Mouse (Mus musculus): ENCODE measurements around the gene Wipf1. TPM values are rescaled to one million over a fixed set of nuclear protein-coding genes. Genes with fewer than 3 reads are reported as not detected.

Wipf1 gene
- polyA plus RNA-seq, 1 experiment: 8.0 TPM

DNA sequence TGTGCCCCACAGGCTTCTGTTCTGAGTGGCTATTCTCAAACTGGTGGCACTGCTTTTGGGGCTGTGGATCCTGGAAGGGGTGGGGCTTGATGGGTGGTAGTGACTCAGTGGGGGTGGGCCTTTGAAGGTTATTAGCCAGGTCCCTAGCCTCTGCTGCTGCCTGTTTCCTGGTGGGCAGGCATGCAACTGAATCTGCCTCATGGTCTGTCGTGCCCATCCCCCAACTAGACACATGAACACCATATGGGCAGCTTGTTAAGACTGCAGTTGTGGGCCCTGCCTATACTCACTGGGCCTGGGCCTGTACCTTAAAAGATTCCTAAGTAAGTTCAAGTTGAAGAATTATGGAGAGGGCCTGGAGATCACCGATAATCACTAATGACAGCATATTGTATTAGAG, 16.0 kb upstream of the Wipf1 start:
- no peak for DNase-seq
- Histone ChIP-seq H3K27me3 (replicated peaks; ENCODE audit: control insufficient read depth, insufficient read depth, low read length) (no peaks in the 10 kb centered on the region), H3K27ac (ENCODE audit: insufficient read depth, low read depth, low read length) (no peak overlapping the region), H3K4me3 (ENCODE audit: insufficient read depth, low read depth, low read length) (no peak overlapping the region), H3K36me3 (ENCODE audit: control insufficient read depth, insufficient read depth, low read length) (no peaks in the 10 kb centered on the region), H3K4me1 (ENCODE audit: control insufficient read depth, insufficient read depth, low read length) (peaks cover under 1% of the 10 kb centered on the region; the same call in 1 of the 2 replicates)
- WGBS: 96% methylated on average over 2 of the region's 2 CpGs
- TF ChIP-seq CTCF (conservative IDR thresholded peaks at IDR 0.05; ENCODE audit: insufficient read depth, insufficient read length, low read depth, low read length) (no peak), POLR2A (IDR thresholded peaks at IDR 0.05; ENCODE audit: low read depth, low read length) (no peak)

DNA sequence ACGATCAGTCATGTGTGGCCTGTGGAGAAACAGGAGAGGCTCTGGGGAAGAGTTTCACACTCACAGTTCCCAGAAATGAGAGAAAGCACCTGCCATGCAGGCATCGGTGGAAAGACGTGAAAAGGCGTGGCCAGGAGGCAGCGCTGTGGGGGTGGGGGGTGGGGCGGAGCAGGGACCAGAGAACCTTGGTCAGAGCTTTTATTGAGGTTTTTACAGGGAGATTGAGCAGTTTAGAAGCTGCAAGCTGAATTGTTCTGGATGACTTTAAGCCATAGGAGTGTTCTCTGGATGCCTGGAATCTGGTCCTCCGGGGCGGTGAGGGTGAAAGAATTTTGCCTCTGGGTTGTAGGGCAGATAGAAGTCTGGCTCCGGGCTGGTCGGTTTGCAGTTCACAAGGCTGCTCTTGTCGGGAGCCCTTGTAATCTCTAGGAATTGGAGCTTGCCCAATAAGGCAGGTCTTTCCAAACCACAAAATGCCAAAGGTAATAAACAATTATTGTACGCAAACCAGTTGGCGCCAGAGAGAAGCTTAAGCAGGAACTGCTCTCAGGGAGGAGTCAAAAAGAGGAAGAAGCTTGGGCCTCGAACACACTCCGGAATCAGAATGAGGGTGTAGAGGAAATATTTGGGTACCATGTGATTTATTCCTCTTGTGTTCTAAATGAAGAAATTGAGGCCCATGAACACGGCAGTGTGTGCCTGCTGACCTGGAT, 11.1 kb upstream of the Wipf1 start:
- Histone ChIP-seq H3K4me1 (ENCODE audit: control insufficient read depth, insufficient read depth, low read length) (no peaks in the 10 kb centered on the region), H3K36me3 (ENCODE audit: control insufficient read depth, insufficient read depth, low read length) (no peaks in the 10 kb centered on the region), H3K27me3 (replicated peaks; ENCODE audit: control insufficient read depth, insufficient read depth, low read length) (no peaks in the 10 kb centered on the region), H3K27ac (ENCODE audit: insufficient read depth, low read depth, low read length) (no peak overlapping the region), H3K4me3 (ENCODE audit: insufficient read depth, low read depth, low read length) (no peak overlapping the region)
- TF ChIP-seq POLR2A (IDR thresholded peaks at IDR 0.05; ENCODE audit: low read depth, low read length) (no peak), CTCF (conservative IDR thresholded peaks at IDR 0.05; ENCODE audit: insufficient read depth, insufficient read length, low read depth, low read length) (no peak)
- 11% methylated on average over 16 of the region's 16 CpGs for WGBS
- no peak for DNase-seq

DNA sequence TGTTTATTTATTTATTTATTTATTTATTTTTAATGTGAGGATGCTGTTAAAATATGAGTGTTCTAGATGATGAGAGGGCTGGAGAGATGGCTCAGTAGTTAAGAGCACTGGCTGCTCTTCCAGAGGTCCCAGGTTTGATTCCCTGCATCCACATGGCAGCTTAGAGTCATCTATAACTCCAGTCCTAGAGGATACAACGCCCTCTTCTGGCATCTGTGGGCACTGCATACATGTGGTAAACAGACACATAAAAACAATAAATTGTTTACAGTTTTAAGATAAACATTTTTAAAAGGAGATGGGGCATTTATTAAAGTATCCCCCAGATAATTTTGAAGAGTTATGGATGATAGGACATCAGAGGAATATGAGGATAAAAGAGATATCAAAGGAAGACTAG, 10.2 kb upstream of the Wipf1 start:
- no peaks in the 10 kb centered on the region for H3K36me3 ChIP-seq (ENCODE audit: control insufficient read depth, insufficient read depth, low read length)
- 35% methylated on average over 1 of the region's 1 CpGs for whole genome bisulfite sequencing
- no peak overlapping the region for H3K4me3 ChIP-seq (ENCODE audit: insufficient read depth, low read depth, low read length)
- TF ChIP-seq CTCF (conservative IDR thresholded peaks at IDR 0.05; ENCODE audit: insufficient read depth, insufficient read length, low read depth, low read length) (no peak), POLR2A (IDR thresholded peaks at IDR 0.05; ENCODE audit: low read depth, low read length) (no peak)
- no peaks in the 10 kb centered on the region for H3K4me1 ChIP-seq (ENCODE audit: control insufficient read depth, insufficient read depth, low read length)
- no peak for DNase-seq
- H3K27ac ChIP-seq (ENCODE audit: insufficient read depth, low read depth, low read length): no peak overlapping the region
- H3K27me3 ChIP-seq (replicated peaks; ENCODE audit: control insufficient read depth, insufficient read depth, low read length): no peaks in the 10 kb centered on the region

GRCm38 (mm10) chr2:73539141-73539540, 9.6 kb upstream of the Wipf1 start:
- 87% methylated on average over 3 of the region's 3 CpGs for WGBS
- DNase-seq: no peak

DNA sequence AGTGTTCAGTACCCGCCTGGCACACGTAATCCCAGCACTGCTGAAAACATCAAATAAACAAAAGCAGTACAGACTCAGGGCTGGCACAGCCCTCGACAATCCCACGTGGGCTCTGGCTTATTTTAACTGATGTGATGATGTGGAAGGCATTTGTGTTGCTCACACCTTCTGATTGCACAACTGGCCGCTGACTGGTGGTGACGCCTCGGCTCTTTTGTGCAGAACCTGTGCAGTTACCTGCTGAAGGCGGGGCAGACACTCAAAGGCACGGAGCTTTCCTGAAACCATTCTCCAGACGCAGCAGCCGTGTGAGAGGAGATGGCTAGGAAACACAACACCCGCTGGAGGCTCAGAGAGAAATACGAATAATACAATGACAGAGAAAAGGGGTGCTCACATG, 9.1 kb upstream of the Wipf1 start:
- Histone ChIP-seq H3K4me1 (ENCODE audit: control insufficient read depth, insufficient read depth, low read length) (no peaks in the 10 kb centered on the region), H3K27ac (ENCODE audit: insufficient read depth, low read depth, low read length) (no peak overlapping the region), H3K36me3 (ENCODE audit: control insufficient read depth, insufficient read depth, low read length) (no peaks in the 10 kb centered on the region), H3K27me3 (replicated peaks; ENCODE audit: control insufficient read depth, insufficient read depth, low read length) (no peaks in the 10 kb centered on the region), H3K4me3 (ENCODE audit: insufficient read depth, low read depth, low read length) (no peak overlapping the region)
- no peak for DNase-seq
- TF ChIP-seq POLR2A (IDR thresholded peaks at IDR 0.05; ENCODE audit: low read depth, low read length) (no peak), CTCF (conservative IDR thresholded peaks at IDR 0.05; ENCODE audit: insufficient read depth, insufficient read length, low read depth, low read length) (no peak)
- WGBS: 79% methylated on average over 13 of the region's 13 CpGs

More at GRCm38 (mm10) chr2:73539141-73539540, 9.6 kb upstream of the Wipf1 start:
- no peaks in the 10 kb centered on the region for H3K27me3 ChIP-seq (replicated peaks; ENCODE audit: control insufficient read depth, insufficient read depth, low read length)
- H3K4me1 ChIP-seq (ENCODE audit: control insufficient read depth, insufficient read depth, low read length): no peaks in the 10 kb centered on the region
- no peak overlapping the region for H3K27ac ChIP-seq (ENCODE audit: insufficient read depth, low read depth, low read length)
- H3K4me3 ChIP-seq (ENCODE audit: insufficient read depth, low read depth, low read length): no peak overlapping the region
- H3K36me3 ChIP-seq (ENCODE audit: control insufficient read depth, insufficient read depth, low read length): no peaks in the 10 kb centered on the region
- no peak for TF ChIP-seq CTCF (conservative IDR thresholded peaks at IDR 0.05; ENCODE audit: insufficient read depth, insufficient read length, low read depth, low read length)
- TF ChIP-seq POLR2A (IDR thresholded peaks at IDR 0.05; ENCODE audit: low read depth, low read length): no peak

DNA sequence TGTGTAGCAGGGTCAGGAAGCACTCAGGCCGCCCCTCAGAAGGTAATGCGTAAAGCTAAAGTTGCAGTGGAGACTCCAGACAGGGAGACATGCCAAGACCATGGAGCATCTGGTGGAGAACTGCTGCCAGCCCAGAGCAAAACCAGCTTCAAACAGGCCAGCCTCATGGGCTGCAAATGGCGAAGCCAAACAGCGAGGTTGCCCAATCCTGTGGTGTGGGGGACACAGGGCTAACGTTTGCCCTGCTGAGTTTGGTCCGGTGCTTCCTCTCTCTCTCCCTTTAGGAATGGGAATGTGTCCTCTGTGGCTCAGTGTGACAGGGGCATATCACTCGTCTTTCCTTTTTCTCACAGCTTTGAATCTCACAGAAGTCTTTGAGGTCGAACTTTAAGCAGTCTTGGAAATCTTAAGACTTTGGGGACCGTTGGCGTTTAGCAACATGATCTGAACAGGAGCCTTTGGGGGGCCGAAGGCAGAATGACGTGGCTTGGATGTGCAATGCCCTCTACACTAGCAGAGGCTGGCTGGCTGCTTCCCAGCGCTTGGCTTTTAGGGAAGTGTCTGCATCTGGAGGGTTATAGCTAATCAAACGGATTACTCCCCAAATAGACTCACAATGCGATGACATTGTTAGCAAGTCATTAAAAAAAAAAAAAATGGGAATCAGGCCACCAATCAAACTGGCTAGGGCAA, 6.7 kb upstream of the Wipf1 start:
- no peak overlapping the region for H3K27ac ChIP-seq (ENCODE audit: insufficient read depth, low read depth, low read length)
- no peaks in the 10 kb centered on the region for H3K4me1 ChIP-seq (ENCODE audit: control insufficient read depth, insufficient read depth, low read length)
- H3K27me3 ChIP-seq (replicated peaks; ENCODE audit: control insufficient read depth, insufficient read depth, low read length): no peaks in the 10 kb centered on the region
- no peak for TF ChIP-seq CTCF (conservative IDR thresholded peaks at IDR 0.05; ENCODE audit: insufficient read depth, insufficient read length, low read depth, low read length)
- TF ChIP-seq POLR2A (IDR thresholded peaks at IDR 0.05; ENCODE audit: low read depth, low read length): no peak
- WGBS: 86% methylated on average over 15 of the region's 15 CpGs
- no peak for DNase-seq
- H3K36me3 ChIP-seq (ENCODE audit: control insufficient read depth, insufficient read depth, low read length): no peaks in the 10 kb centered on the region
- no peak overlapping the region for H3K4me3 ChIP-seq (ENCODE audit: insufficient read depth, low read depth, low read length)

- Histone ChIP-seq H3K27ac (ENCODE audit: insufficient read depth, low read depth, low read length) (no peak overlapping the region), H3K36me3 (ENCODE audit: control insufficient read depth, insufficient read depth, low read length) (no peaks in the 10 kb centered on the region), H3K27me3 (replicated peaks; ENCODE audit: control insufficient read depth, insufficient read depth, low read length) (no peaks in the 10 kb centered on the region), H3K4me1 (ENCODE audit: control insufficient read depth, insufficient read depth, low read length) (no peaks in the 10 kb centered on the region; the same call in 1 of the 2 replicates), H3K4me3 (ENCODE audit: insufficient read depth, low read depth, low read length) (no peak overlapping the region)
- TF ChIP-seq CTCF (conservative IDR thresholded peaks at IDR 0.05; ENCODE audit: insufficient read depth, insufficient read length, low read depth, low read length) (no peak), POLR2A (IDR thresholded peaks at IDR 0.05; ENCODE audit: low read depth, low read length) (no peak)
- 63% methylated on average over 10 of the region's 10 CpGs for WGBS
- DNase-seq: no peak
Observed at GRCm38 (mm10) chr2:73534720-73535119, 5.2 kb upstream of the Wipf1 start.

Data from kidney, adult 2 months (tissue).